Mouse (Mus musculus): ENCODE results near the gene Fbxo24. TPM values are rescaled to one million over a fixed set of nuclear protein-coding genes. Genes with fewer than 3 reads are reported as not detected.

Fbxo24 gene
- polyA plus RNA-seq, 1 experiment from 2014 or later, result 0.11 TPM

DNA sequence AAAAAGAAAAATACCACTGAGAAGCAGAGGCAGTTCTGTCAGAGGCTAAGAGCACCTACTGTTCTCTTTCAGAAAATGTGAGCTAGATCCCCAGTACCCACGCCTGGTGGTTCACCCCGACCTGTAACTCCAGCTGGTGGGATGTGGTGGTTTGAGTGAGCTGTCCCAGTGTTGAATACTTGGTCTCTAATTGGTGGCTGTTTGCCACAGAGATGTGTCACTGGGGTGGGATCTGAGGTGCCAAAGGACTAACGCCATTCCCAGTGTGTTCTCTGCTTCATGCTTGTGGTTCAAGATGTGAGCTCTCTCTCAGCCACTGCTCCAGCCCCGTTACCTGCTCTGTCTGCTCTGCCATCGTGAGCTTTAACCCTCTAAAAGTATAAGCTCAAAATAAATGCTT is 38.3 kb downstream of the Fbxo24 start:
- TF ChIP-seq EP300 (optimal IDR thresholded peaks at IDR 0.05), result no peak
- no peak for TF ChIP-seq CTCF (IDR thresholded peaks at IDR 0.05; ENCODE audit: low read depth)

DNA sequence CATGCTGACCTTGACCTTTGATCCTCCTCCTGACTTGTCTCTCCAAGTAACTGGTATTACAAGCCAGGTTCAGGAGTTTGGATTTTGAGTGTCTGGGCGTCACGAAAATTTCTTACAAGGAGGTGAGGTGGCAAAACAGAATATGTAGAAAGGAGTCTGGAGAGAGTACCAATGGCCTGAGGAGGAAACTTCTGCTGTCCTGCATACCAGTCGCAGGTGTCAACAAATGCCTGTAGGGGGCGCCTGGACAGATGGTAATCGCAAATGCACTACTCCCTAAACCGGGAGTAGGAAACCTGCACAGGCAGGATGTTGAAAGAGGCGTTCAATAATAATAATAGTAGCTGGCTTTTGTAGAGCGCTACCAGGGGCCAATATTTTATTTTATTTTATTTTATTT is 43.8 kb downstream of the Fbxo24 start:
- no peaks in the 10 kb centered on the region for H3K27me3 ChIP-seq (ENCODE audit: control insufficient read depth, insufficient read depth, low read length)
- H3K4me1 ChIP-seq (replicated peaks; ENCODE audit: control insufficient read depth, insufficient read depth), result no peaks in the 10 kb centered on the region
- no peak overlapping the region for H3K4me2 ChIP-seq (replicated peaks; ENCODE audit: low read depth)
- H3K36me3 ChIP-seq (ENCODE audit: control insufficient read depth, insufficient read depth, low read length), result no peaks in the 10 kb centered on the region
- no peaks in the 10 kb centered on the region for H3K9me3 ChIP-seq (ENCODE audit: control insufficient read depth, low read length)
- ATAC-seq (ENCODE audit: low FRiP score, low TSS enrichment) (peak; percentile 39; the same call in 1 of the 2 replicates), DNase-seq (ENCODE audit: low spot score) (peak; percentile 54)
- H3K9ac ChIP-seq (ENCODE audit: low read length), result no peak overlapping the region
- no peak overlapping the region for H3K4me3 ChIP-seq (ENCODE audit: low read depth, low read length)
- WGBS, result 26% methylated on average over 8 of the region's 8 CpGs
- H3K27ac ChIP-seq (replicated peaks), result no peak overlapping the region
- TF ChIP-seq CTCF (IDR thresholded peaks at IDR 0.05; ENCODE audit: low read depth), result peak; percentile 75
- TF ChIP-seq EP300 (optimal IDR thresholded peaks at IDR 0.05), result no peak

More for the DNA sequence above, 38.3 kb downstream of the Fbxo24 start:
- Histone ChIP-seq H3K4me3 (ENCODE audit: low read depth, low read length) (no peak overlapping the region), H3K4me1 (replicated peaks; ENCODE audit: control insufficient read depth, insufficient read depth) (no peaks in the 10 kb centered on the region), H3K4me2 (replicated peaks; ENCODE audit: low read depth) (no peak overlapping the region), H3K27ac (replicated peaks) (no peak overlapping the region), H3K36me3 (ENCODE audit: control insufficient read depth, insufficient read depth, low read length) (no peaks in the 10 kb centered on the region), H3K27me3 (ENCODE audit: control insufficient read depth, insufficient read depth, low read length) (no peaks in the 10 kb centered on the region), H3K9ac (ENCODE audit: low read length) (no peak overlapping the region), H3K9me3 (ENCODE audit: control insufficient read depth, low read length) (no peaks in the 10 kb centered on the region)
- no peak for ATAC-seq (ENCODE audit: low FRiP score, low TSS enrichment)
- WGBS, result 73% methylated on average over 5 of the region's 5 CpGs
- DNase-seq (ENCODE audit: low spot score), result no peak

DNA sequence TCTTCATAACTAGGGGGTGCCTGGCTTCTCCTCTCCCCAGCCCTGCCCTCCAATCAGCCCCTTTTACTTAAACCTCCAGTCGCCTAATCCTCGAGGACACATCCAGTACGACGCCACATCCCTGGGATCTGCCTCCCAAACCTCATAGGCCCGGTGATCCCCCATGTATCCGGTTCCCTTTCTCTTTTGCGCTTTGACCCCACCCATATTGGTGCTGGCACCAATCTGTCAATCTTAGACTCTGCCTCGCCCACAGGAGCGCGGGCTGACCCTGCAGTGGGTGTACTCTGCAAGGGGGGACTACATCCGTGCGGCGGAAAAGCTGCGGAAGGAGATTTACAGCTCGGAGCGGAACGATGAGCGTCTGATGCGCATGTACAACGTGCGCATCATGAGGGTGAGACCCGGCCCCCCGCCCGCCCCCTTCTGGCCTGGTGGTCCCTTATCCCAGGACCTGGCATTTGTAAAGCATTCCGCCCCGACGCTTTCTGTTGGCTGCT is 45.1 kb downstream of the Fbxo24 start:
- Histone ChIP-seq H3K9me3 (ENCODE audit: control insufficient read depth, low read length) (no peaks in the 10 kb centered on the region), H3K27ac (replicated peaks) (no peak overlapping the region), H3K4me2 (replicated peaks; ENCODE audit: low read depth) (peak overlapping the region; percentile 48), H3K27me3 (ENCODE audit: control insufficient read depth, insufficient read depth, low read length) (no peaks in the 10 kb centered on the region), H3K36me3 (ENCODE audit: control insufficient read depth, insufficient read depth, low read length) (no peaks in the 10 kb centered on the region), H3K4me1 (replicated peaks; ENCODE audit: control insufficient read depth, insufficient read depth) (no peaks in the 10 kb centered on the region), H3K9ac (ENCODE audit: low read length) (0 out of 2 replicates have a peak overlapping the region, but pooled peaks have one; percentile 1), H3K4me3 (ENCODE audit: low read depth, low read length) (peak overlapping the region; percentile 34)
- TF ChIP-seq CTCF (IDR thresholded peaks at IDR 0.05; ENCODE audit: low read depth) (peak; percentile 29; the same call in 1 of the 2 replicates), EP300 (optimal IDR thresholded peaks at IDR 0.05) (no peak)
- WGBS, result 14% methylated on average over 27 of the region's 27 CpGs
- peak; percentile 43 for DNase-seq (ENCODE audit: low spot score)
- peak; percentile 58; the same call in 1 of the 2 replicates for ATAC-seq (ENCODE audit: low FRiP score, low TSS enrichment)

DNA sequence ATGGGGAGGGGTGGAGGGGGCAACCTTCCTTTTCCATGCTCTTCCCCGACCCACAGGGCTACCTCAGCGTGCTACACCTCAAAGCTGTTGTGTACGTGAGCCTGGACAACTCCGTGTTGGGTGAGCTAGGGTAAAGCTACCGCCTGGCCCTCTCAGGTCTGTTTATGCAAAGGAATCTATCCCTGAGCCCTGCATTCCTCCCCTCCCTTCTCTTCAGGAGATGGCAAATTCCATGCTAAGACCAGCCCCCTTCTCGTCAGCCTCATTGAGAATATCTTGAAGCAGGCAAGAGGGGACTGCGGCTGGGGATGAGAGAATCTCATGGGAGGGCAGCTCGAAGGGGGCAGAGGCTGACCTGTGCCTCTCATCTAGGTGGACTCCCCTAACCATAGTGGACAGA is 46.1 kb downstream of the Fbxo24 start:
- Histone ChIP-seq H3K4me1 (replicated peaks; ENCODE audit: control insufficient read depth, insufficient read depth) (no peaks in the 10 kb centered on the region), H3K27ac (replicated peaks) (no peak overlapping the region), H3K9ac (ENCODE audit: low read length) (no peak overlapping the region), H3K4me2 (replicated peaks; ENCODE audit: low read depth) (no peak overlapping the region; the same call in 1 of the 2 replicates), H3K27me3 (ENCODE audit: control insufficient read depth, insufficient read depth, low read length) (no peaks in the 10 kb centered on the region), H3K4me3 (ENCODE audit: low read depth, low read length) (no peak overlapping the region), H3K9me3 (ENCODE audit: control insufficient read depth, low read length) (no peaks in the 10 kb centered on the region), H3K36me3 (ENCODE audit: control insufficient read depth, insufficient read depth, low read length) (no peaks in the 10 kb centered on the region)
- TF ChIP-seq EP300 (optimal IDR thresholded peaks at IDR 0.05) (no peak), CTCF (IDR thresholded peaks at IDR 0.05; ENCODE audit: low read depth) (no peak)
- DNase-seq (ENCODE audit: low spot score) (no peak), ATAC-seq (ENCODE audit: low FRiP score, low TSS enrichment) (no peak)
- WGBS, result 30% methylated on average over 8 of the region's 8 CpGs

DNA sequence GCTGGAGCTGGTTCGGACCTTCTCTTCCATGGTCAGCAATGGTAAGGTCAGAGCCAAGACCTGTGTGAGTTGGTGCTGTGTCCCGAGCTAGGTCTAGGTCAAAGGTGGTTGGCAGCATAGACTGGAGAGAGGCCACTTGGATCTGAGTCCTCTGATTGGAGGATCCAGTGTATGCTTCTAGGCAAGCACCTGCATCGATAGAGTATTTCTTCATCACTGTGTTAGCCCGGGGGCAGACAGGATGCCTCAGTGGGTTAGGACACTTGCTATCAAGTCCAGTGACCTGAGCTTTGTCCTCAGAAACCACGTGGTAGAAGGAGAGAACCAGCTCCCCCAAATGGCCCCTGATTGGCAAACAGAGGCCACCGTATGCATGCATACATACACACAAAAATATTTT is 48.6 kb downstream of the Fbxo24 start:
- ATAC-seq (ENCODE audit: low FRiP score, low TSS enrichment) (no peak), DNase-seq (ENCODE audit: low spot score) (no peak)
- H3K4me3 ChIP-seq (ENCODE audit: low read depth, low read length), result no peak overlapping the region
- H3K9me3 ChIP-seq (ENCODE audit: control insufficient read depth, low read length), result no peaks in the 10 kb centered on the region
- WGBS, result 69% methylated on average over 6 of the region's 6 CpGs
- TF ChIP-seq CTCF (IDR thresholded peaks at IDR 0.05; ENCODE audit: low read depth) (no peak), EP300 (optimal IDR thresholded peaks at IDR 0.05) (no peak)
- H3K27ac ChIP-seq (replicated peaks), result no peak overlapping the region
- H3K27me3 ChIP-seq (ENCODE audit: control insufficient read depth, insufficient read depth, low read length), result no peaks in the 10 kb centered on the region
- H3K36me3 ChIP-seq (ENCODE audit: control insufficient read depth, insufficient read depth, low read length), result no peaks in the 10 kb centered on the region
- H3K4me2 ChIP-seq (replicated peaks; ENCODE audit: low read depth), result no peak overlapping the region
- no peak overlapping the region for H3K9ac ChIP-seq (ENCODE audit: low read length)
- no peaks in the 10 kb centered on the region for H3K4me1 ChIP-seq (replicated peaks; ENCODE audit: control insufficient read depth, insufficient read depth)

DNA sequence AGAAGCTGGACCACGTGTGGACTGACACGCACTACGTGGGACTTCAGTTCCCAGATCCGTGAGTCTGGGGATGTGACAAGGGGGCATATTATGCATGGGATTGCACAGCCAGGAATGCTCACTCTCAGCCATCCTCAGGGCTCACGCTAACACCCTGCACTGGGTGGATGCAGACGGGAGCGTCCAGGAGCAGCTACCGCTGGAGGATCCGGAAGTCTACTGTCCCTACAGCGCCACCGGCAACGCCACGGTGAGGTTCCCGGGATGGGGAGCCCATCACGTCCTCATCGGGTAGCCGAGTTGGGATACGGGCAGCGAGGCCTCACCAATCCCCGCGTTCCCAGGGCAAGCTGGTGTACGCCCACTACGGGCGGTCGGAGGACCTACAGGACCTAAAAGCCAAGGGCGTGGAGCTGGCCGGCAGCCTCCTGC is 54.3 kb downstream of the Fbxo24 start:
- H3K27me3 ChIP-seq (ENCODE audit: control insufficient read depth, insufficient read depth, low read length), result no peaks in the 10 kb centered on the region
- no peak overlapping the region for H3K27ac ChIP-seq (replicated peaks)
- H3K36me3 ChIP-seq (ENCODE audit: control insufficient read depth, insufficient read depth, low read length), result no peaks in the 10 kb centered on the region
- peak overlapping the region; percentile 35 for H3K9ac ChIP-seq (ENCODE audit: low read length)
- peak overlapping the region; percentile 42 for H3K4me2 ChIP-seq (replicated peaks; ENCODE audit: low read depth)
- H3K4me3 ChIP-seq (ENCODE audit: low read depth, low read length), result peak overlapping the region; percentile 15; the same call in 1 of the 2 replicates
- peak; percentile 54 for TF ChIP-seq CTCF (IDR thresholded peaks at IDR 0.05; ENCODE audit: low read depth)
- no peak for TF ChIP-seq EP300 (optimal IDR thresholded peaks at IDR 0.05)
- no peaks in the 10 kb centered on the region for H3K9me3 ChIP-seq (ENCODE audit: control insufficient read depth, low read length)
- DNase-seq (ENCODE audit: low spot score) (peak; percentile 48), ATAC-seq (ENCODE audit: low FRiP score, low TSS enrichment) (no peak)
- no peaks in the 10 kb centered on the region for H3K4me1 ChIP-seq (replicated peaks; ENCODE audit: control insufficient read depth, insufficient read depth)
- 9% methylated on average over 27 of the region's 27 CpGs for WGBS

All from stomach, postnatal 0 days (tissue).